Mouse (Mus musculus) G1E (cell line): Measurements from ENCODE around the gene Klhl3. TPM values are rescaled to one million over a fixed set of nuclear protein-coding genes. Genes with fewer than 3 reads are reported as not detected.

Experiments used
- ATAC-seq: 2 replicates; pipeline ENCODE4 v1.8.0; 2016; ENCODE audit warnings: mild to moderate bottlenecking; ENCODE audit not compliant: insufficient number of reproducible peaks, poor library complexity, low FRiP score, severe bottlenecking; ENCODE audit errors: extremely low read depth
- DNase-seq: peaks from one replicate; pipeline ENCODE4 v3.0.0; 2012; ENCODE audit warnings: low spot score
- H3K27me3 ChIP-seq: 2 replicates; pipeline ENCODE4 v1.6.1; 2012; ENCODE audit warnings: mild to moderate bottlenecking, low read length, inconsistent platforms; ENCODE audit not compliant: insufficient read depth
- H3K36me3 ChIP-seq: replicated peaks from 2 replicates; pipeline ENCODE3; 2012; ENCODE audit warnings: mild to moderate bottlenecking, inconsistent platforms
- H3K4me1 ChIP-seq: 2 replicates; pipeline ENCODE4 v1.6.1; 2012; ENCODE audit warnings: low read depth, low read length, inconsistent platforms, mixed read lengths; ENCODE audit not compliant: insufficient read depth
- H3K4me3 ChIP-seq: 2 replicates; pipeline ENCODE4 v1.5.1; 2012; ENCODE audit warnings: low read depth, mild to moderate bottlenecking, inconsistent platforms, low read length, moderate library complexity, mixed read lengths
- H3K9me3 ChIP-seq: replicated peaks from 2 replicates; pipeline ENCODE4 v1.6.1; 2012; ENCODE audit warnings: inconsistent platforms
- CTCF ChIP-seq: IDR thresholded peaks from 2 replicates; pipeline ENCODE4 v1.5.1; 2012; ENCODE audit warnings: low read depth, low read length, inconsistent platforms, mixed read lengths
- GATA1 ChIP-seq: IDR thresholded peaks from 2 replicates; pipeline ENCODE4 v1.6.1; 2012; ENCODE audit warnings: borderline replicate concordance, low read length, inconsistent platforms, mixed read lengths
- GATA2 ChIP-seq: IDR thresholded peaks from 2 replicates; pipeline ENCODE4 v1.6.1; 2012; ENCODE audit warnings: low read depth, low read length, inconsistent platforms, borderline replicate concordance
- POLR2AphosphoS5 ChIP-seq: IDR thresholded peaks from 2 replicates; pipeline ENCODE4 v1.6.1; 2012; ENCODE audit warnings: low read depth, low read length, inconsistent platforms; ENCODE audit not compliant: insufficient replicate concordance
- TAL1 ChIP-seq: conservative IDR thresholded peaks from 2 replicates; pipeline ENCODE4 v1.6.1; 2012; ENCODE audit warnings: low read depth, low read length, inconsistent platforms, mixed read lengths
- polyA plus RNA-seq: library from polyadenylated mRNA; stranded (reverse); fragments of >175 nt; gene quantifications from 2 replicates; pipeline ENCODE4 v1.2.3, GENCODE M21; 2012
- total RNA-seq, 2 experiments: library from RNA; stranded (forward) in 1 of 2; stranded (reverse) in 1 of 2; fragments of 200-1000 nt in 1 of 2; fragments of >200 nt in 1 of 2; fragmentation: Nextera tagmentation in 1 of 2; gene quantifications; 2 replicates each; pipeline ENCODE4 v1.2.3; 2014 to 2017

The Klhl3 gene
- total and polyA plus RNA-seq, 3 experiments: 0.05 TPM; not detected in 2

DNA sequence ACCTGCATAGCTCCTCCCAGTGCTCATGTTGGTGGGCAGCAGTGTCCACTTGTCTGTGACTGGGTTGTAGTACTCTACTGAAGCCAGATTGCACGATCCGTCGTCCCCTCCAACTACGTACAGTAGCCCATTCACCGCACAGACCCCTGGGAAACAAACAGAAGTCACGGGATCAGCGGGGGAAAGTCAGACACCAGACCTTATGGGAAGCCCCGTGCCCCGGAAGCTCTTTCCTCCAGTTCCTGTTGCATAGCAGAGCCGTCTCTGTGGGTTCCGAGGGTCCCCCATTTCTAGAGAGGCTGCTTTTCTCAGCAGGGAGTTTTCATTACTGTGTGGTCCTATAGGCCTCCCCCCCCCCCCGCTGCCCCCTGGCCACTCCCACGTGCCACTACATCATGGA lies 104.1 kb downstream of the Klhl3 start:
- Histone ChIP-seq H3K27me3 (no peaks in the 10 kb centered on the region), H3K36me3 (no peaks in the 10 kb centered on the region), H3K9me3 (peaks cover 85% of the 10 kb centered on the region), H3K4me3 (no peak overlapping the region), H3K4me1 (no peaks in the 10 kb centered on the region)
- TF ChIP-seq POLR2AphosphoS5 (no peak), GATA2 (no peak), TAL1 (no peak), CTCF (no peak), GATA1 (no peak)
- ATAC-seq: no peak
- no peak for DNase-seq

GRCm38 (mm10) chr13:58008038-58008364 lies 105.4 kb downstream of the Klhl3 start:
- Histone ChIP-seq H3K9me3 (peaks cover 82% of the 10 kb centered on the region), H3K4me1 (no peaks in the 10 kb centered on the region), H3K27me3 (no peaks in the 10 kb centered on the region), H3K36me3 (no peaks in the 10 kb centered on the region), H3K4me3 (no peak overlapping the region)
- DNase-seq (no peak), ATAC-seq (no peak)
- TF ChIP-seq GATA2: no peak
- no peak for TF ChIP-seq CTCF
- no peak for TF ChIP-seq TAL1
- no peak for TF ChIP-seq GATA1
- no peak for TF ChIP-seq POLR2AphosphoS5

DNA sequence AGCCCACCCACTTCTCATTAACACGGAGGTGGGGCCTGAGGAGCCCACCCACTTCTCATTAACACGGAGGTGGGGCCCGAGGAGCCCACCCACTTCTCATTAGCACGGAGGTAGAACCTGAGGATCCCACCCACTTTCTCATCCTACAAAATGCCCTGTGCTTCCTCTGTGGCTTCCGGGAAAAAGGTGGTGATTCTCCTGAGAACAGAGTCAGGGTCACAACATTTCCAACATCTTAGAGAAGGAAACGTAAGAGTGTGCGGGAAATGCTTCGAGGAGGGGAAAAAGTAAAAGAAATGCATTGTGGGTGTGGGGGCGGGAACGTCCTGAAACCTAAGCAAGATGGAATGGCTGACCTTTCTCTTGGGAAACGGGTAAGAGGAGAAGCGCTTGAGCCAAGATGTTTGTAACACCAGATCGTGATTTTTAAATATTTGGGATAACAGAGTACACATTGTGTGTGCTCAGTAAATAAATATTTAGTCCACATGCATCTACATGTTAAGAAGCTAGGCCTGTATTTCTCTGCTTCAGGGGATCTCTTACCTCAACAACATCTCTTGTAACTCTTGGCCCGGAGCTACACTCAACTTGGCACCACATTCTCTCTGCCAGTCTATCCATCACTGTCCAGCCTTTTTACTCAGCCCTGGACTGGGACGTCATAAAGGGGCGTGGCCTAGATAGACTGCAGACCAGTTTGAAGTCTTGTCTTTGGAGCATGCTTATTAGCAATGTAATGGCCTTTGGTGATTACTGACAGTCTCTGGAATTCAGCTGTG lies 105.9 kb downstream of the Klhl3 start:
- H3K27me3 ChIP-seq: no peaks in the 10 kb centered on the region
- no peaks in the 10 kb centered on the region for H3K36me3 ChIP-seq
- TF ChIP-seq CTCF (no peak), TAL1 (no peak)
- ATAC-seq: no peak
- H3K4me3 ChIP-seq: no peak overlapping the region
- H3K9me3 ChIP-seq: peaks cover 79% of the 10 kb centered on the region
- H3K4me1 ChIP-seq: no peaks in the 10 kb centered on the region
- no peak for DNase-seq

DNA sequence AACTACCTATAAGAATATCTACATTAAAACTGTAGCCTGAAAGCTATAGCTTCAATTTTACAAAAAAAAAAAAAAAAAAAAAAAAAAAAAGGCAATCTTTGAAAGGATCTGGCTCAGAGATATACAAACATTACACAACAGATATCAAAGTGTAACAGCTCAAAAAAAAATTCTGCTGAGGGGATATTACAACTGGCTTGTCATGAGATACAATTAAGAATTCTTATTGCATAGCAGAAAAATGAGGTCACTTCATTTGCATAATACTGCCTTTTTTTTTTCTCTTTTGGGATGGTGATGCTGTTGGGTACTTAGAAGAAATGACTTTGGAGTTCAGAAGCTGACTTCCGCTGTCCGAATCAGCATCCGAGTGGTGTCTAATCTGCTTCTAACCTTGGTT lies 111.6 kb downstream of the Klhl3 start:
- no peaks in the 10 kb centered on the region for H3K36me3 ChIP-seq
- TF ChIP-seq TAL1 (no peak), POLR2AphosphoS5 (no peak), GATA2 (no peak), GATA1 (no peak), CTCF (no peak)
- DNase-seq (no peak), ATAC-seq (no peak)
- H3K9me3 ChIP-seq: peaks cover 77% of the 10 kb centered on the region
- H3K27me3 ChIP-seq: no peaks in the 10 kb centered on the region
- H3K4me1 ChIP-seq: no peaks in the 10 kb centered on the region
- no peak overlapping the region for H3K4me3 ChIP-seq

- no peak for ATAC-seq
- H3K4me3 ChIP-seq: no peak overlapping the region
- H3K4me1 ChIP-seq: no peaks in the 10 kb centered on the region
- H3K27me3 ChIP-seq: no peaks in the 10 kb centered on the region
- H3K9me3 ChIP-seq: peaks cover 77% of the 10 kb centered on the region
- no peak for DNase-seq
- no peak for TF ChIP-seq CTCF
- no peak for TF ChIP-seq GATA1
- TF ChIP-seq TAL1: no peak
- no peak for TF ChIP-seq GATA2
- no peak for TF ChIP-seq POLR2AphosphoS5
- H3K36me3 ChIP-seq: no peaks in the 10 kb centered on the region
Observed at GRCm38 (mm10) chr13:57996536-57996935, 116.9 kb downstream of the Klhl3 start.

DNA sequence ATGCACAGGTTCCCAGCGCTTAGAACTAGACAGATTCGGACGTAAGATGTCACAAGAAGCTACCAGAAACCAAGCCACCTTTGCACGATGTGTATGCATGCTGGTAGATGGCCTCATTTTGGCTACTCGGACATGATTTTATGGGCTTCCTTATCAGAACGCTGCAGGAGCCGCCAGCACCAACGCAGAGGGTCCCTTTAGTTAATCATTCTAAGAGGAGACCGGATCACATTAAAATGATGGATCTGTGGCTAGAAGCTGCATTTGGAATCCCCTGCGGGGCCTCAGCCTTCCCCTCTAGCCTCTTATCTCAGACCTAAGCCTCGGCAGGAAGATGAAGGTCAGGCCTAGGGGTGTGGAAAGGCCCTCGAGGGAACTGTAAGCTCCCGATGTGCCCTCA lies 117.5 kb downstream of the Klhl3 start:
- no peak for TF ChIP-seq GATA1
- no peak for TF ChIP-seq TAL1
- TF ChIP-seq CTCF: no peak
- TF ChIP-seq POLR2AphosphoS5: no peak
- no peak for TF ChIP-seq GATA2
- no peaks in the 10 kb centered on the region for H3K4me1 ChIP-seq
- no peak overlapping the region for H3K4me3 ChIP-seq
- peaks cover 71% of the 10 kb centered on the region for H3K9me3 ChIP-seq
- DNase-seq (no peak), ATAC-seq (no peak)
- no peaks in the 10 kb centered on the region for H3K36me3 ChIP-seq
- H3K27me3 ChIP-seq: no peaks in the 10 kb centered on the region

- Histone ChIP-seq H3K4me1 (no peaks in the 10 kb centered on the region), H3K4me3 (no peak overlapping the region), H3K36me3 (no peaks in the 10 kb centered on the region), H3K9me3 (peaks cover 69% of the 10 kb centered on the region), H3K27me3 (no peaks in the 10 kb centered on the region)
- TF ChIP-seq POLR2AphosphoS5 (no peak), GATA2 (no peak), GATA1 (no peak), CTCF (no peak), TAL1 (no peak)
- ATAC-seq: no peak
- DNase-seq: no peak
Observed at GRCm38 (mm10) chr13:57984637-57985036, 128.8 kb downstream of the Klhl3 start.
